Mouse (Mus musculus) small intestine, adult 2 months (tissue): ENCODE data around the gene Olfr92. TPM values are rescaled to one million over a fixed set of nuclear protein-coding genes. Genes with fewer than 3 reads are reported as not detected.

Source experiments
- H3K27ac ChIP-seq: fragments of 200-500 bp; 2 replicates; pipeline ENCODE4 v1.5.1; 2012; ENCODE audit warnings: low read depth, low read length, control low read depth, inconsistent platforms; ENCODE audit not compliant: insufficient read depth
- H3K27me3 ChIP-seq: fragments of 200-500 bp; 2 replicates; pipeline ENCODE4 v1.6.1; 2012; ENCODE audit warnings: mild to moderate bottlenecking, moderate library complexity, low read length, inconsistent platforms; ENCODE audit not compliant: control insufficient read depth, insufficient read depth
- H3K36me3 ChIP-seq: fragments of 200-500 bp; 2 replicates; pipeline ENCODE4 v1.6.1; 2012; ENCODE audit warnings: mild to moderate bottlenecking, low read length, control low read depth, inconsistent platforms; ENCODE audit not compliant: control insufficient read depth, insufficient read depth
- H3K4me1 ChIP-seq: fragments of 200-500 bp; 2 replicates; pipeline ENCODE4 v1.6.1; 2012; ENCODE audit warnings: low read length, inconsistent platforms, mixed read lengths; ENCODE audit not compliant: control insufficient read depth, insufficient read depth, insufficient read length
- H3K4me3 ChIP-seq: fragments of 200-500 bp; 2 replicates; pipeline ENCODE4 v1.5.1; 2012; ENCODE audit warnings: low read depth, mild to moderate bottlenecking, control low read depth, inconsistent platforms, low read length, moderate library complexity
- CTCF ChIP-seq: fragments of 200-500 bp; IDR thresholded peaks from 2 replicates; pipeline ENCODE4 v1.5.1; 2012; ENCODE audit warnings: low read depth, mild to moderate bottlenecking, control low read depth, inconsistent platforms, low read length, moderate library complexity, mixed read lengths; ENCODE audit not compliant: insufficient replicate concordance, insufficient read length; ENCODE audit errors: extremely low read depth
- POLR2A ChIP-seq: fragments of 200-500 bp; IDR thresholded peaks from 2 replicates; pipeline ENCODE4 v1.6.1; 2012; ENCODE audit warnings: low read depth, mild to moderate bottlenecking, control low read depth, inconsistent platforms, low read length, moderate library complexity
- WGBS: fragments of 180-500 bp; shearing (Covaris S2); methylation state at CpG from one replicate; pipeline ENCODE4 v1.1.7; 2018; 5-methylcytosine and 5-hydroxymethylcytosine counted together
- polyA plus RNA-seq: library from polyadenylated mRNA; depleted of rRNA; stranded (reverse); fragments of >200 nt; gene quantifications from 2 replicates; pipeline ENCODE4 v1.2.3, GENCODE M21; 2012; rRNA removed

Gene Olfr92
- polyA plus RNA-seq, 1 experiment: not detected

GRCm38 (mm10) chr17:37062101-37062641 lies 57.7 kb downstream of the Olfr92 start:
- Histone ChIP-seq H3K4me1 (no peaks in the 10 kb centered on the region; the same call in 1 of the 2 replicates), H3K36me3 (peaks cover 1% of the 10 kb centered on the region; the same call in 1 of the 2 replicates), H3K27me3 (no peaks in the 10 kb centered on the region), H3K4me3 (no peak overlapping the region), H3K27ac (0 out of 2 replicates have a peak overlapping the region, but pooled peaks have one; percentile 18)
- no peak for TF ChIP-seq CTCF
- no peak for TF ChIP-seq POLR2A
- WGBS: 77% methylated on average over 10 of the region's 10 CpGs

- Histone ChIP-seq H3K4me1 (no peaks in the 10 kb centered on the region; the same call in 1 of the 2 replicates), H3K4me3 (no peak overlapping the region), H3K36me3 (peaks cover 1% of the 10 kb centered on the region; the same call in 1 of the 2 replicates), H3K27ac (no peak overlapping the region), H3K27me3 (no peaks in the 10 kb centered on the region)
- 82% methylated on average over 3 of the region's 3 CpGs for WGBS
- TF ChIP-seq POLR2A: no peak
- no peak for TF ChIP-seq CTCF
These were observed 58.5 kb downstream of the Olfr92 start for GRCm38 (mm10) chr17:37061435-37061834.

Other genes starting within 250 kb of the Olfr92 start
- 23.2 and 42.3 TPM in 2 replicates for gene Trim40, start 230.0 kb downstream of the Olfr92 start, polyA plus RNA-seq
- 31.8 and 57.0 TPM in 2 replicates for gene Trim31, start 222.0 kb downstream of the Olfr92 start, polyA plus RNA-seq
- gene Rnf39, start 177.2 kb downstream of the Olfr92 start, polyA plus RNA-seq: 3.6 and 16.0 TPM in 2 replicates
- 16.7 and 31.1 TPM in 2 replicates for gene Ppp1r11, start 168.3 kb downstream of the Olfr92 start, polyA plus RNA-seq
- gene Znrd1, start 161.5 kb downstream of the Olfr92 start, polyA plus RNA-seq: 14.3 and 23.8 TPM in 2 replicates
- 0.18 and 0.25 TPM in 2 replicates for gene Znrd1as, start 161.5 kb downstream of the Olfr92 start, polyA plus RNA-seq
- gene 2410137M14Rik, start 138.9 kb downstream of the Olfr92 start, polyA plus RNA-seq: not detected in 2 replicates
- 0.09 TPM in 1 of 2 replicates, not detected in the other for gene H2-M5, start 130.6 kb downstream of the Olfr92 start, polyA plus RNA-seq
- gene Zfp57, start 118.9 kb downstream of the Olfr92 start, polyA plus RNA-seq: 0.70 and 0.84 TPM in 2 replicates
- not detected in 2 replicates for gene Mog, start 96.7 kb downstream of the Olfr92 start, polyA plus RNA-seq
- gene Gabbr1, start 74.1 kb downstream of the Olfr92 start, polyA plus RNA-seq: 7.3 and 14.5 TPM in 2 replicates
- gene Olfr90, start 31.6 kb downstream of the Olfr92 start, polyA plus RNA-seq: not detected in 2 replicates
- not detected in 2 replicates for gene Olfr91, start 21.8 kb downstream of the Olfr92 start, polyA plus RNA-seq
- gene Olfr93, start 41.4 kb upstream of the Olfr92 start, polyA plus RNA-seq: not detected in 2 replicates
- 0.79 TPM in 1 of 2 replicates, not detected in the other for gene Ubd, start 73.8 kb upstream of the Olfr92 start, polyA plus RNA-seq
- not detected in 2 replicates for gene Olfr94, start 80.9 kb upstream of the Olfr92 start, polyA plus RNA-seq
- gene Olfr95, start 93.0 kb upstream of the Olfr92 start, polyA plus RNA-seq: not detected in 2 replicates
- not detected in 2 replicates for gene Olfr96, start 100.1 kb upstream of the Olfr92 start, polyA plus RNA-seq
- gene Olfr97, start 117.2 kb upstream of the Olfr92 start, polyA plus RNA-seq: not detected in 2 replicates
- gene Olfr98, start 143.7 kb upstream of the Olfr92 start, polyA plus RNA-seq: not detected in 2 replicates
- 3.1 and 4.0 TPM in 2 replicates for gene H2-M3, start 150.1 kb upstream of the Olfr92 start, polyA plus RNA-seq
- not detected in 2 replicates for gene Olfr99, start 163.4 kb upstream of the Olfr92 start, polyA plus RNA-seq
- gene Olfr101, start 184.2 kb upstream of the Olfr92 start, polyA plus RNA-seq: not detected in 2 replicates
- gene Olfr102, start 197.0 kb upstream of the Olfr92 start, polyA plus RNA-seq: not detected in 2 replicates
- not detected in 2 replicates for gene Olfr103, start 219.6 kb upstream of the Olfr92 start, polyA plus RNA-seq
- gene Olfr104-ps, start 239.5 kb upstream of the Olfr92 start, polyA plus RNA-seq: not detected in 2 replicates